17 mouse cellular contexts compared by ENCODE assay signal in genomic region chr9:115012367-115012766, GRCm38 (mm10). TPM values are rescaled to one million over a fixed set of nuclear protein-coding genes. Genes with fewer than 3 reads are reported as not detected.
"Had no signal": no experiment of that assay in that cellular context is flagged by ENCODE, and none has a peak within 500 bp of the region (broad histone marks: within the 10 kb centered on the region; RNA-seq: fewer than 3 reads in every experiment).

No protein-coding gene starts in this region.

- H3K4me2 ChIP-seq: intestine, embryonic 15.5 days; liver, embryonic 13.5 days; lung, embryonic 15.5 days; midbrain, embryonic 15.5 days; neural tube, embryonic 12.5 days had no signal

- H3K9ac ChIP-seq: intestine, embryonic 15.5 days; liver, embryonic 13.5 days; liver, postnatal 0 days; lung, embryonic 15.5 days; midbrain, embryonic 15.5 days; neural tube, embryonic 12.5 days had no signal

- DNase-seq: kidney, adult 8-10 months; kidney, postnatal 10 days; left cerebral cortex, postnatal 4 days; liver; liver, embryonic 13.5 days; liver, postnatal 0 days; lung, postnatal 14 days; right cerebral cortex, postnatal 4 days; spleen, adult 18-20 months; thymus, adult 18-20 months; thymus, postnatal 14 days had no signal

- H3K4me1 ChIP-seq: liver, embryonic 13.5 days; midbrain, embryonic 15.5 days; neural tube, embryonic 12.5 days had no signal

- H3K4me3 ChIP-seq: intestine, embryonic 15.5 days; layer of hippocampus, adult 2 months; liver, embryonic 13.5 days; lung, embryonic 15.5 days; midbrain, embryonic 15.5 days; neural tube, embryonic 12.5 days had no signal

- H3K9me3 ChIP-seq: intestine, embryonic 15.5 days; lung, embryonic 15.5 days had no signal

- H3K36me3 ChIP-seq: intestine, embryonic 15.5 days; liver, embryonic 13.5 days; lung, embryonic 15.5 days; midbrain, embryonic 15.5 days; neural tube, embryonic 12.5 days had no signal

- H3K27me3 ChIP-seq: intestine, embryonic 15.5 days; liver, embryonic 13.5 days; lung, embryonic 15.5 days; midbrain, embryonic 15.5 days; neural tube, embryonic 12.5 days had no signal

- H3K27ac ChIP-seq: intestine, embryonic 15.5 days; layer of hippocampus, adult 2 months; liver, embryonic 13.5 days; lung, embryonic 15.5 days; macrophage; midbrain, embryonic 15.5 days; neural tube, embryonic 12.5 days had no signal

- ATAC-seq: intestine, embryonic 15.5 days; liver, postnatal 0 days; midbrain, embryonic 15.5 days had no signal

RNA-seq across cellular contexts. Expression of gene Osbpl10, which starts 34.0 kb away (rescaled TPM):
- polyA plus RNA-seq: macrophage had no signal
